Mouse (Mus musculus) heart, postnatal 36 days (tissue): ENCODE data around the gene Gm20661. TPM values are rescaled to one million over a fixed set of nuclear protein-coding genes. Genes with fewer than 3 reads are reported as not detected.

Source experiments
- DNase-seq, 2 experiments: peaks; one replicate each; pipeline ENCODE4 v3.0.0; 2021 to 2022
- intact Hi-C: fragments of 180-260 bp; cut with DNase I; formaldehyde crosslinking; loops from one replicate; pipeline ENCODE4 v1.15.1; 2025
- total RNA-seq, 2 experiments: library from RNA; stranded (reverse); gene quantifications; 2 replicates each; pipeline ENCODE4 v1.2.3; 2021

Gene Gm20661
- total RNA-seq, 2 experiments from 2014 or later = 0.25 to 0.30 TPM

- no peak for DNase-seq
- intact Hi-C loops = loop anchor here (5.0 kb wide), 1 partner anchor 88 kb away; the partner anchor contains the start of gene Amigo3
These were observed 18.2 kb upstream of the Gm20661 start for GRCm38 (mm10) chr9:107964681-107965080.

GRCm38 (mm10) chr9:107966676-107967075 is 16.2 kb upstream of the Gm20661 start:
- DNase-seq = no peak
- intact Hi-C loops = no loop called here

DNA sequence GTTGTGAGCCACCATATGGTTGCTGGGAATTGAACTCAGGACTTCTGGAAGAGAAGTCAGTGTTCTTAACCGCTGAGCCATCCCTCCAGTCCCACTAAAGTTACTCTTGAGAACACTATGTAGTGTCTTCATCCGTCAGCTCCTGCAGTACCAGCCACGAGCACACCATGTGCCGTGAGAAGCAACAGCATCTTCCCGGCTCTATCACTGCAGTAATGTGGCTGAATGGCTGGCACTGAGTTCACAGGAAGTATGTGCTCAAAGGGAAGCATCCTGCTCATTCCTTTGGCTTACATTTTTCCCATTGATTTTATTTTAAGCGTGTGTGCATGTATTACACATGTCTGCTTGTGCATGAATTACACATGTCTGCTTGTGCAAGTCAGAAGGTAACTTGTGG is 15.4 kb upstream of the Gm20661 start:
- intact Hi-C loops = no loop called here

DNA sequence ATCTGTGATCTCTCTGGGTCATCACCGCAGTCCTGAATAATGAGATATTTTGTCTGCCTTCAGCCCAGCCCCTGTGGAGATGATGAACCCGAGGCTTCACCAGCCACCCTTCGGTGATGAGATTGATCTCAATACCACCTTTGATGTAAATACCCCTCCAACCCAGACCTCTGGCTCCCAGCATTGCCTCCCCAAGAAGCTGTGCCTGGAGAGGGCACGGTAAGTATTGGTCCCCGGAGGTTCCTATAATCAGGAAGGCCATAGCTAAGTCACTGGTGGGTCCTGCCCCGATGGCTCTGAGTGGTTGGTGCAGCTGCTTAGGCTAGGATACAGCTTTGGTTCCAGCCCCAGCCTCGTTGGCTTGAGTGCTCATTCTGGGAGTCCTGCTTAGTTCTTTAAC is 14.3 kb upstream of the Gm20661 start:
- no peak for DNase-seq
- intact Hi-C loops = no loop called here

More for the DNA sequence above, 15.4 kb upstream of the Gm20661 start:
- no peak for DNase-seq

GRCm38 (mm10) chr9:107970311-107970710 is 12.5 kb upstream of the Gm20661 start:
- intact Hi-C loops = no loop called here

DNA sequence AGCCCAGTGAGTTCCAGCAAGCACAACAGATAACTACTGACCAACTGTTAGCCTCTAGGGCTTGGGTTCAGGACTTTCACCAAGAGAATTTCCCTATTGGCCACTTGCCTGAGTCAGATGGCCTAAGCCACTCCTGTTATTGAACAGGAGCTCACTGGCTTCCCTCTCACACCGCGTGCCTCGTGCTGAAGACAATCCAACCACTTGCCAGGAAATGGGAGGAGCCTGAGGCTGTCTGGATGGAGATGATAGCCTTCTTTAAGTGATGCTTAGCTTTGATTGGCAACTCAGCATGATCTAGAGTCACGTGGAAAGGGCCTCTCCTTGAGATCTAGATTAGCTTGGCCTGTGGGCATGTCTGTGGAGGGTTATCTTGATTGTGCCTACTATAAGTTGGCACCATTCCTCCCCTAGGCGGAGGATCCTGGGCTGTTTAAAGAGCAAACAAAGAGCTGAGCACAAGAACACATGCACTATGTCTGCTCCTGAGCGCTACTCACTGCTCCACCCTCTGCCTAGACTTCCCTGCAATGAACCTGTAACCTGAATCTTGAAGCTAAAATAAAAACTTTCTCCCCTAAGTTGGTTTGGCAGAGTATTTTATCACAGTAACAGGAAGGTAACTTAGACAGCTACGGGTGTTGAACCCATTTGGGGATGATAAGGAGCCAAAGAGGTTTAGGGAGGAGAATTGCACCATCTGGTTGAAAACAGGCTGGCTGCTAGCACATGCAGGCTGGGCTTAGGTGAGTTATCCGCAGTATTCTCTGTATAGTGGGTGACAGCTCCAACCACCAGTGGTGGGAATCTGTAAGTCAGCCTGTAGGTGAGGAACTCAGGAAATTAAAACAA is 10.9 kb upstream of the Gm20661 start:
- DNase-seq = peak; percentile 32
- intact Hi-C loops = no loop called here

More at GRCm38 (mm10) chr9:107970311-107970710, 12.5 kb upstream of the Gm20661 start:
- DNase-seq = no peak

DNA sequence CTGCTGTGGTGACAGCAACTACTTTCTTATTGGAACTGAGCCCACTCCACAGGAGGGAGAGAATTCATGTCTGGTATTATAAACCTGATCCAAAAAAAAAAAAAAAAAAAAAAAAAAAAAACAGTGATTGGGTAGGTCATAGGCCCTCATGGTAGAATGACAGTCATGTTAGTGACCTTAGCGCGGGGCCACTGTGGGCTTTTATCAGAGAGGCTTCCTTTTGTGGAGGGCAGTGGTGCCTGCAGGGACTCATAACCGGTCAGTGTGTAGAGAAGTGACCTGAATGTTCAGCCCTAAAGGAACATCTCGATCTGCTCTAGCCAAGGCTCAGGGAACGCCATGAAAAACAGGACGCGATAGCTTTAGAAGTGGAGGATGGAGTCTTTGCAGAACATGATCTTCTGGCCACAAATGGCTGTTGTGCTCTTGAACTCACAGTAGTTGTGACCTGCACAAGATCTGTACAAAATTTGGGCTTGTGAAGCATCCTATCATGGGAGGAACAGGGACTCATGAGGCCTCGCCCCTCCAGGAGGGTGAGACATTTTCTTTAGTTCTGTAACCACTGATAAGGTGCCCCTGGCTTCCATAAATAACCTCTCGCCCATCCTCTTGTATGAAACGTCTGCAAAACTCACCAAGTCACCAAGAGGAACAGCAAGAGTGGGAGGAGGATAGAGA is 8.2 kb upstream of the Gm20661 start:
- intact Hi-C loops = no loop called here
- DNase-seq = no peak

- DNase-seq = peak; percentile 49 to 56
- intact Hi-C loops = no loop called here
These were observed 7.2 kb upstream of the Gm20661 start, which contains the start of gene Uba7 for GRCm38 (mm10) chr9:107975399-107976386. Uba7 (plus strand) TSS chr9:107975505.

DNA sequence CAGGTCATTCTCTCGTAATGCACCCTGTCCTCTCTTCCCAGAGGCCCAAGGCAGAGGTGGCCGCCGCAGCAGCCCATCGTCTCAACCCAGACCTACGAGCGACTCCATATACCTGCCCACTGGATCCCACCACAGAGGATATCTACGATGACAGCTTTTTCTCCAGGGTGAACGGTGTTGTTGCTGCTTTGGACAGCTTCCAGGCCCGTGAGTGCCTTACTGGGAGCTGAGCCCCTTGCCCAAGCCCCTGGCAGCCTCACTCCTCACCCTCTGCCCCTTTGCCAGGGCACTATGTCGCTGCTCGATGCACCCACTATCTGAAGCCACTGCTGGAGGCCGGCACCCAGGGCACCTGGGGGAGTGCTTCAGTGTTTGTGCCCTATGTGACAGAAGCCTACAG is 4.0 kb upstream of the Gm20661 start:
- intact Hi-C loops = no loop called here
- DNase-seq = no peak

GRCm38 (mm10) chr9:107981684-107982605 is 913 bp upstream of the Gm20661 start:
- peak; percentile 22 to 32 for DNase-seq
- intact Hi-C loops = loop anchor here (10.0 kb wide), 1 partner anchor 323 kb away; the partner anchor contains the start of genes Rhoa and Tcta

DNA sequence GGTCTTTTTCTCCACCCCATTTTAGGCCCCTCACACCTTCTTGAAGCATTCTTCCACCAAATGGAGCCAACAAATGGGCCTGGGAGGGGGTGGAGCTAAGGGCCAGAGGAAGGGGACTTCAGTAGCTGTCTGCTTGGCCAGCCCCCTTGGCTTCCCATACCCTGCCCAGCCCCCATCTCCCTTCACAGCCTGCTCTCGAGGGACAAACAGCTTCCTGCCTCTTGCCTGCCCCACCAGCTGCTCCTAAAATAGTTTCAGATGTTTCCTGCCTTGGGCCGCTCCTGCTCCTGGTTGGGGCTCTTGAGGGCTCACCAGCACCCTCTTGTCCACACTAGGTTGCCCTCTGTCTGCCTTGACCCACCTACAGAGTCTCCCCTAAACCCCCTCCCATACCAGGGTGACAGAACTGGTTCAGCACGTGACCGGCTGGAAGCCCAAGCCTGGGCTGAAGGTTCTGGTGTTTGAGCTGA is 598 bp downstream of the Gm20661 start:
- peak; percentile 78 to 81 for DNase-seq
- intact Hi-C loops = loop anchor here (10.0 kb wide), 1 partner anchor 321 kb away; the partner anchor contains the start of genes Rhoa and Tcta

GRCm38 (mm10) chr9:107984052-107984753 is 1.3 kb downstream of the Gm20661 start:
- peak; percentile 38 to 47 for DNase-seq
- intact Hi-C loops = loop anchor here (10.0 kb wide), 1 partner anchor 321 kb away; the partner anchor contains the start of genes Rhoa and Tcta

DNA sequence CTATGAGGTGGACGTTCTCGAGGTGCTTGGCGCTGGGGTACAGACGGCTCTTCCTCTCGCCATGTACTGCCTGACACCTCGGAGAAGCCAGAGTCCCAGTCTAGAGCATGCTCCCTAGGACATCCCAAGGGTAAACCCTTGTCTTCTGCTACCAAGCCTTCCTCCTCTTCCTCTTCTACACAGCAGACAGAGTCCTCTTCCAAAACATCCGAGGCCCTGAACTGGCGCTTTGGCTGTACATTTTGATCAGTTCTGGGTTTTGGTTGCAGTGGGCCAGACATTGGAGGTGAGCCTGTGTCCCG is 1.8 kb downstream of the Gm20661 start:
- peak; percentile 21 to 46 for DNase-seq
- intact Hi-C loops = loop anchor here (10.0 kb wide), 1 partner anchor 320 kb away; the partner anchor contains the start of genes Rhoa and Tcta

DNA sequence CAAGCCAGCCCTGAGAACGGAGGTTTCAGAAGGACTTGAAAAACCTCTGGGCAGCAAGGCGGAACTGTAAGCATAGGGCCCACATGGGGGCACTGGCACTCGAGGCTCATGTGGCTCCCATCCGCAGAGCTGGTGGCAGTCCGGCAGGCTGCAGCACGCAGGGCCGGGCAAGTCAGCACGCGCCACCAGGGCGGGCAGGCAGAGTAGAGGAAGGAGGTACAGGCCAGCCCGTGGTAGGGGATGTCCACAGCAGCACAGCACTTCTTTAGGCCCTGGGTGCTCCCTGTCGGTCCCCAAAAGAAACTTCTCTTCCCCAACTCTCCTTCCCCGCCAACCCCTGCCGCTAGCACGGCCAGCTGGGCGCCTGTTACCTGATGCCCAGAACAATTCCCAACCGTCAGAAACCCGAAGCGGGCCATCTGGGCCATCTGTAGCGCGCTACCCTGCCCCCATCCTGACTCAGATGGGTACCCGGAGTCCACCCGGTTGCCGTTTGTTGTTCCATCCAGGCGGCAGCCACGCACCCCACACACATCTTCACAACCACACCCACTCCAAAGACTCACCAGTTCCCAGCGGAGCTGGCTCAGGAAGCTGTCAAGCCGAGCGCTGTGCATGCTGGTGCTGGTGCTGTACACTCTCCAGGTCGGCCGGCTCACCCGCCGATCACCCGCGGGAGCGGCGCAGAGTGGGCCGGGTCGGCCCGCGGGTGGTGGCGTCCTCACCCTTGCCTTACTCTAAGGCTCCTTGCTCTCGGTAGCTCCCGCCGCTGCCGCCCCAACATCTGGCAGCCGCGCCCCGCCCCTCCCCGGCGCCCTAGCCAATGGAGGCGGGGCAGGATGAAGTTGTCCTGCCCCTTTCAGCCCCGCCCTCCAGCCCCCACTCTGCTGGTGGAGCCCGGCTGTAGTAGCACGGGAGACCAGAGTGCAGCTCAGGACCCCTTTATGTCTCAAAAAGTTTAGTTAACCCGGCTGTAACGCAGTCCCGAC is 2.6 kb downstream of the Gm20661 start, which contains the start of gene Inka1:
TSS of gene Inka1 (minus strand) at position 749 of the 989 bp plus-strand sequence.
- intact Hi-C loops = loop anchor here (1.0 to 10.0 kb wide), 3 partner anchors 22 to 319 kb away; partner anchors contain the start of genes Amigo3, Rhoa and Tcta
- peak; percentile 92 to 95 for DNase-seq

DNA sequence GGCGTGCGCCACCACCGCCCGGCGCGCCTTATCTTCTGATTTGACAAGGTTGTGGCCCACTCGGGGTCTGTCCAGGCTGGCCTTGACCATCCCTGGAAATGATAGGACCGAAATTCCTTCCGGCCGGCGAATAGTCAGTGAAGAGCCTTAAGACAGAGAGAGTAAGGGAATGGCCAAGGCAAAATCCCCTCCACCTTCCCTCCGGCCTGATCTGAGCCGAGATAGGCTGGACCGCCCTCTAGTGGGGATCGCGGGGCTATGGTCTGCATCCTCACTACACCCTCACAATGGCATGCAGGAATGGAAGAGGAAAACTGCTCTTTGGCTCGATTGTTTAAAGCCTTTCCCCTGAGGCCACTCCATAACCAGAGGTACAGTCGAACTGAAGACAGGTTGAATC is 3.5 kb downstream of the Gm20661 start:
- DNase-seq = peak; percentile 84 to 86
- intact Hi-C loops = loop anchor here (1.0 to 10.0 kb wide), 3 partner anchors 23 to 318 kb away; partner anchors contain the start of genes Amigo3, Rhoa and Tcta

- intact Hi-C loops = loop anchor here (2.0 to 10.0 kb wide), 2 partner anchors 65 to 317 kb away; partner anchors contain the start of genes Amigo3, Rhoa and Tcta
- DNase-seq = no peak
These were observed 5.1 kb downstream of the Gm20661 start for GRCm38 (mm10) chr9:107987950-107988349.

GRCm38 (mm10) chr9:107992197-107992596 is 9.3 kb downstream of the Gm20661 start, which contains the start of gene Cdhr4:
Cdhr4 (plus strand) TSS chr9:107992497.
- intact Hi-C loops = no loop called here

More at GRCm38 (mm10) chr9:107992197-107992596, 9.3 kb downstream of the Gm20661 start, which contains the start of gene Cdhr4:
- no peak for DNase-seq
